Mouse (Mus musculus) lung, embryonic 14.5 days (tissue): ENCODE measurements around the gene 6030468B19Rik. TPM values are rescaled to one million over a fixed set of nuclear protein-coding genes. Genes with fewer than 3 reads are reported as not detected.
"Not testable (repeated sequence)": the region's sequence is repeated elsewhere in the genome, so short reads cannot be mapped to it uniquely, and the experiment has no call there.

Experiments
- ATAC-seq: fragments of 200-750 bp; cut with Nextera tagmentation; 2 replicates; pipeline ENCODE4 v1.8.0; 2017; ENCODE audit warnings: mild to moderate bottlenecking, moderate TSS enrichment, moderate library complexity; ENCODE audit not compliant: insufficient read depth
- DNase-seq: peaks from one replicate; pipeline ENCODE4 v3.0.0-alpha.2; 2015
- H3K27ac ChIP-seq: fragments of 300-500 bp; sonication (generic); 2 replicates; pipeline ENCODE4 v1.5.1; 2014; ENCODE audit warnings: low read depth, mild to moderate bottlenecking, moderate library complexity
- H3K27me3 ChIP-seq: fragments of 300-500 bp; sonication (generic); 2 replicates; pipeline ENCODE4 v1.6.1; 2014; ENCODE audit warnings: low read length, control low read depth; ENCODE audit not compliant: insufficient read depth
- H3K36me3 ChIP-seq: fragments of 300-500 bp; sonication (generic); 2 replicates; pipeline ENCODE4 v1.6.1; 2014; ENCODE audit warnings: control low read depth; ENCODE audit not compliant: insufficient read depth
- H3K4me1 ChIP-seq: fragments of 300-500 bp; sonication (generic); 2 replicates; pipeline ENCODE4 v1.6.1; 2014; ENCODE audit warnings: antibody characterized with exemption, control low read depth; ENCODE audit not compliant: insufficient read depth
- H3K4me2 ChIP-seq: fragments of 300-500 bp; sonication (generic); 2 replicates; pipeline ENCODE4 v1.6.1; 2014; ENCODE audit warnings: mild to moderate bottlenecking
- H3K4me3 ChIP-seq: fragments of 300-500 bp; sonication (generic); 2 replicates; pipeline ENCODE4 v1.5.1; 2014; ENCODE audit warnings: low read depth, low read length
- H3K9ac ChIP-seq: fragments of 300-500 bp; sonication (generic); 2 replicates; pipeline ENCODE4 v1.6.1; 2014
- H3K9me3 ChIP-seq: fragments of 300-500 bp; sonication (generic); 2 replicates; pipeline ENCODE4 v1.6.1; 2016; ENCODE audit warnings: low read depth, low read length, control low read depth
- CTCF ChIP-seq: IDR thresholded peaks from 2 replicates; pipeline ENCODE4 v1.5.1; 2016; ENCODE audit warnings: antibody characterized with exemption, low read depth
- WGBS: fragments of 180-500 bp; shearing (Covaris S2); extraction: QIAGEN DNeasy Blood & Tissue Kit; methylation state at CpG from one replicate; pipeline ENCODE4 v1.1.7; 2014; 5-methylcytosine and 5-hydroxymethylcytosine counted together
- polyA plus RNA-seq: library from polyadenylated mRNA; unstranded; fragments of >200 nt; fragmentation: Nextera tagmentation; extraction: Ambion mirVana; gene quantifications from 2 replicates; pipeline ENCODE4 v1.2.1, GENCODE M21; 2014

Gene 6030468B19Rik
- polyA plus RNA-seq, 1 experiment from 2014 or later = 0.22 TPM

DNA sequence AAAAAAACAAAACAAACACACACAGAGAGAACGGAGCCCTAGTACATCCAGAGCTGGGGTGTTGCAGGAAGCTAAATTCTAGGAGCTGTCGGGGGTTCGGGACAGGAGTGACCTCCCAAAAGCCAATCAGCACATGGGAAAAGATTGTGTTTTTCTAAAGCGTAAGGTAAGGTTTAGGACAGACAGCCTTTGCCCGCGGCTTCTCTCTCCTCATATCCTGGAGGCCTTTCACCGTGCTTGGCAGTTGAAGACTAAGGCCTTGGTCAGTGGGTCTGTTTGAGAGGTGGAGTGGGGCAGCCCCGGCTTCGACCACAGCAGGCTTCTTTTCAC, 14.8 kb upstream of the 6030468B19Rik start:
- 45% methylated on average over 9 of the region's 9 CpGs for WGBS
- Histone ChIP-seq H3K9me3 (no peaks in the 10 kb centered on the region), H3K4me1 (peaks cover 28% of the 10 kb centered on the region), H3K27ac (peak overlapping the region; percentile 89), H3K36me3 (0 out of 2 replicates have a peak, but pooled peaks cover 6% of the 10 kb centered on the region), H3K9ac (peak overlapping the region; percentile 54), H3K27me3 (no peaks in the 10 kb centered on the region), H3K4me2 (peak overlapping the region; percentile 98), H3K4me3 (peak overlapping the region; percentile 50)
- ATAC-seq (no peak), DNase-seq (no peak)
- TF ChIP-seq CTCF = no peak

DNA sequence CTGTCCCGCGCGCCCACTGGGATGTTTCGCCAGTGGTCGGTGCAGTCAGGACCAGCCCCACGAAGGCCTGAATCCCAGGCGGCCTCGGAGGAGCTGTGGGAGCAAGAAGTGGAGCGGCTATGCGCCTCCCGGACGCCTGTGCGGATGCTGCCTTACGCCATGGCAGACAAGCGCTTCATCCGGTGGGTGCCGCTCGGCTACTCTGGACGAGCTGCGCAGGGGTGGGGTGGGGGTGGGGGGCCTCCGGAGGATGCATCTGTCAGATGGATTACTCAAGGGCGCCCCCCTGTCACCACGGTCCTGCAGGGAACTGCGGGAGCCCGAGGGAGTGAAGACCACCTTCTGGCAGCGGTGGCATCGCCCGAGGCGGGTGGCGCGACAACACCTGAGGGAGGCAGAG, 14.4 kb upstream of the 6030468B19Rik start:
- ATAC-seq (0 out of 2 replicates have a peak, but pooled peaks have one; percentile 7), DNase-seq (peak; percentile 80)
- H3K9ac ChIP-seq = peak overlapping the region; percentile 54
- H3K9me3 ChIP-seq = no peaks in the 10 kb centered on the region
- WGBS = 5% methylated on average over 31 of the region's 31 CpGs
- H3K4me3 ChIP-seq = peak overlapping the region; percentile 50
- H3K4me2 ChIP-seq = peak overlapping the region; percentile 98
- H3K4me1 ChIP-seq = peaks cover 28% of the 10 kb centered on the region
- H3K27me3 ChIP-seq = no peaks in the 10 kb centered on the region
- H3K27ac ChIP-seq = peak overlapping the region; percentile 89
- TF ChIP-seq CTCF = peak; percentile 68
- H3K36me3 ChIP-seq = 0 out of 2 replicates have a peak, but pooled peaks cover 2% of the 10 kb centered on the region

DNA sequence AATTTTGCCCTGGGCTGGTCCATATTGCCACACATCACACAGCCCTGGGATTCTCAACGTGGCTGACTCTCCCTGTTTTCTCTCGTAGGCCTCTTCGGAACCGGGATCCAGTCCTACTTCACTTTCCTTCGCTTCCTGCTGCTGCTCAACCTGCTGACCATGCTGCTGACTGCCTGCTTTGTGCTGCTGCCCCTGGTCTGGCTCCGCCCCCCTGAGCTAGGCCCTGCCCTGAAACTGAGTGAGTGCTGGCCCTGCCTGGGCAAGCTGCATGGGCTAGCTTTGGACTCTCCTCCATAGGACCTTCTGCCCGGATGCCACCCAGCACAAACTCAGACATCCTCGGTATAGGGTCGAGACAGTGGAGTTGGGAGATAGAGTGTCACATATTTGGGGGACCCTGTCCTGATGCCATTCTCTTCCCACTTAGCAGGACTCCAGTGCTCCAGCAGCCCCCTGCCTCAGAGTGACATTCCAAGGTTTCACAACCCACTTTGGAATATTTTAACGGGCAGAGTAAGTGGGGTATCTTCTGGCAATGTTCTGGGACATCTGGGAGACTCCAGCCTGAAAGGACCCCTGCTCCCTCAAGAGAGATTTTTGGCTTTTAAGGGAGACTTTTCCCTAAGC, 13.7 kb upstream of the 6030468B19Rik start:
- H3K4me2 ChIP-seq = peak overlapping the region; percentile 98
- peaks cover 28% of the 10 kb centered on the region for H3K4me1 ChIP-seq
- TF ChIP-seq CTCF = no peak
- no peak for ATAC-seq
- peak overlapping the region; percentile 50 for H3K4me3 ChIP-seq
- no peaks in the 10 kb centered on the region for H3K27me3 ChIP-seq
- DNase-seq = peak; percentile 46
- no peak overlapping the region for H3K27ac ChIP-seq
- 40% methylated on average over 10 of the region's 10 CpGs for WGBS
- H3K9me3 ChIP-seq = no peaks in the 10 kb centered on the region
- no peaks in the 10 kb centered on the region for H3K36me3 ChIP-seq
- peak overlapping the region; percentile 54; the same call in 1 of the 2 replicates for H3K9ac ChIP-seq

DNA sequence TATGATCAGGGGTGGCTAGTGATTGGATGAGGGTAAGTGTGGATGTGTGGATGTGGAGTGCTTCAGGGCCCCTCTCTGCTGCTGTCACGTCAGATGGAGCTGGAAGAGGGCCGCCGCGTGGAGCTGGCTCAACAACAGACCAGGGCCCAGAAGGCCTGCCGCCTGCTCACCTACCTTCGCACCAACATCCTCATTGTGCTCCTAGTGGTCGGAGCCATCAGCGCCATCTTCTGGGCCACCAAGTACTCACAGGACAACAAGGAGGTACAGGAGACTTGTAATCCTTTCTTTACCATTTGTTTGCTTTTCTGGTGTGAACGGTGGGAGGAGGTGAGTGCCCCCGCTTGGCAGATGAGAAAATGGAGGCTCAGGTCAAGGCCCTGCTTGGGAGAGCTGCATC, 11.2 kb upstream of the 6030468B19Rik start:
- peak; percentile 74 for TF ChIP-seq CTCF
- H3K36me3 ChIP-seq = no peaks in the 10 kb centered on the region
- H3K4me2 ChIP-seq = no peak overlapping the region
- H3K4me1 ChIP-seq = peaks cover 5% of the 10 kb centered on the region; the same call in 1 of the 2 replicates
- ATAC-seq (no peak), DNase-seq (peak; percentile 70)
- H3K4me3 ChIP-seq = no peak overlapping the region
- H3K9me3 ChIP-seq = no peaks in the 10 kb centered on the region
- 0 out of 2 replicates have a peak, but pooled peaks cover 3% of the 10 kb centered on the region for H3K27me3 ChIP-seq
- H3K27ac ChIP-seq = no peak overlapping the region
- WGBS = 10% methylated on average over 10 of the region's 10 CpGs
- H3K9ac ChIP-seq = no peak overlapping the region

DNA sequence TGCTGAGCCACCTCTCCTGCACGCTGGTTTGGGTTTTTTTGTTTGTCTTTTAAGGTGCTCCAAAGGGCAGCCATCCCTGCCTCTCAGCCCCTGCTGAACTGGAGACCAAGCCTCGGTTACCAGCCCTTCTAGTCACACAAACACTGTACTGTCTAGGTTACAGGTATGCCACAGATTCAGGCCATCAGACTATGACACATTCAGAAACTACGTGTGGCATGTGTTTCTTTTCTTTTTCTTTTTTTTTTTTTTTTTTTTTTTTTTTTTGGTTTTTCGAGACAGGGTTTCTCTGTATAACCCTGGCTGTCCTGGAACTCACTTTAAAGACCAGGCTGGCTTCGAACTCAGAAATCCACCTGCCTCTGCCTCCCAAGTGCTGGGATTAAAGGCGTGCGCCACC, 9.0 kb upstream of the 6030468B19Rik start:
- H3K36me3 ChIP-seq, H3K4me1 ChIP-seq, H3K4me2 ChIP-seq, DNase-seq, ATAC-seq, H3K27ac ChIP-seq, H3K27me3 ChIP-seq, H3K9ac ChIP-seq, H3K9me3 ChIP-seq, H3K4me3 ChIP-seq: not testable (repeated sequence)
- WGBS = 69% methylated on average over 7 of the region's 7 CpGs

DNA sequence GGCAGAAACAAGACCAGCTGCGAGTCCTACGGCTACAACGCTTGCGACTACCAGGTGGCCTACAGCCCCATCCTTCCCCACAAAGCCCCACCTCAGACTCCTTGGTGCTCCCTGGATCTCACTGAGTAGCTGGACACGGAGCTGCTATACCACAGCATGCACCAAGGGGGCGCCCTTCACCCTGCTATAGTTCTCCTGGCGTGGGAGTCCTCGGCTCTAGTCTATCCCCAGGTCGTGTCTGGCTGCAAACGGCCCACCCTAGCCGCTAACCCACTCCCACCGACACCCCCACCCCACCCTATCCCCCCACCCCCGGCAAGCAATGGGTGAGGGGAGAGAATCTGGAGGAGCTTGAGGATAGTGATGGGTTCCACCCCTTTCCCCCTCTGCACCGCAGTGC, 7.2 kb upstream of the 6030468B19Rik start:
- no peaks in the 10 kb centered on the region for H3K36me3 ChIP-seq
- DNase-seq = peak; percentile 83
- TF ChIP-seq CTCF = peak; percentile 87
- H3K4me3 ChIP-seq = no peak overlapping the region; the same call in 1 of the 2 replicates
- peaks cover 4% of the 10 kb centered on the region; the same call in 1 of the 2 replicates for H3K4me1 ChIP-seq
- no peak overlapping the region; the same call in 1 of the 2 replicates for H3K9ac ChIP-seq
- ATAC-seq = peak; percentile 65
- peak overlapping the region; percentile 48 for H3K4me2 ChIP-seq
- no peaks in the 10 kb centered on the region for H3K9me3 ChIP-seq
- WGBS = 9% methylated on average over 14 of the region's 14 CpGs
- H3K27ac ChIP-seq = no peak overlapping the region
- 0 out of 2 replicates have a peak, but pooled peaks cover 3% of the 10 kb centered on the region for H3K27me3 ChIP-seq

DNA sequence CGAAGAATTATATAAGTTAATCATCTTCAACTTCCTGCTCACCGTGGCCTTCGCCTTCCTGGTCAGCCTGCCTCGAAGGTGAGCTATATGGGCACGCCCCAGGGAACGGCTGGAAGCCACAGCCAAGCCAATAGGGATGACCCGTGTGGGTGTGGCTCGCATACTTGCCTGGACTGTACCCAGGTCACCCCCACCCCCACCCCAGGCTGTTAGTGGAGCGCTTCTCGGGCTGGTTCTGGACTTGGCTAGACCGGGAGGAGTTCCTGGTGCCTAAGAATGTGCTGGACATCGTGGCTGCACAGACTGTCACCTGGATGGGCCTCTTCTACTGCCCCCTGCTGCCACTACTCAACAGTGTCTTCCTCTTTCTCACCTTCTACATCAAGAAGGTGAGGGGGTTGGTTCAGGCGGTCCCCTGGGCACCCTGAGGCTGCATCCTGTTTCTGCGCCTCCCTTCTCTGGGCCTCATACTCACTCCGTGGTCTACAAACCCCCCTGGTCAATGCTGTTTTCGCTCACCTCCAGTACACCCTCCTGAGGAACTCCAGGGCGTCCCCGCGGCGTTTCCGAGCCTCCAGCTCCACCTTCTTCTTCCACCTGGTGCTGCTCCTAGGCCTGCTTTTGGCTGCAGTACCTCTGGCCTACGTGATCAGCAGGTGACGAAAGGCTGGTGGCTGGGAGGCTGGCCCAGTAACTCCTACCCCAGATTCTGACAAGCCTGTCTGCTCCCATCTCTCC, 6.6 kb upstream of the 6030468B19Rik start:
- Histone ChIP-seq H3K9ac (no peak overlapping the region; the same call in 1 of the 2 replicates), H3K4me3 (no peak overlapping the region; the same call in 1 of the 2 replicates)

More for the DNA sequence above, 6.6 kb upstream of the 6030468B19Rik start:
- 32% methylated on average over 23 of the region's 23 CpGs for WGBS
- peak; percentile 46 for TF ChIP-seq CTCF
- H3K4me1 ChIP-seq = peaks cover 4% of the 10 kb centered on the region; the same call in 1 of the 2 replicates
- peak; percentile 40 for ATAC-seq
- no peaks in the 10 kb centered on the region for H3K36me3 ChIP-seq
- DNase-seq = no peak
- H3K27ac ChIP-seq = no peak overlapping the region
- peak overlapping the region; percentile 48 for H3K4me2 ChIP-seq
- H3K27me3 ChIP-seq = 0 out of 2 replicates have a peak, but pooled peaks cover 3% of the 10 kb centered on the region
- H3K9me3 ChIP-seq = no peaks in the 10 kb centered on the region
